Mouse (Mus musculus) hindbrain, embryonic 11.5 days (tissue): ENCODE measurements around the gene Cacna1e. TPM values are rescaled to one million over a fixed set of nuclear protein-coding genes. Genes with fewer than 3 reads are reported as not detected.

ENCODE experiments used
- ATAC-seq: fragments of 200-750 bp; cut with Nextera tagmentation; 2 replicates; pipeline ENCODE4 v1.8.0; 2017; ENCODE audit warnings: mild to moderate bottlenecking, moderate TSS enrichment, moderate library complexity; ENCODE audit not compliant: low FRiP score
- DNase-seq: peaks from one replicate; pipeline ENCODE4 v3.0.0-alpha.2; 2015; ENCODE audit warnings: low spot score
- H3K27ac ChIP-seq: fragments of 300-500 bp; sonication (generic); 2 replicates; pipeline ENCODE4 v1.5.1; 2014; ENCODE audit warnings: mild to moderate bottlenecking, low read depth, low read length
- H3K27me3 ChIP-seq: fragments of 300-500 bp; sonication (generic); 2 replicates; pipeline ENCODE4 v1.6.1; 2014; ENCODE audit warnings: mild to moderate bottlenecking, low read length, moderate library complexity, mixed read lengths; ENCODE audit not compliant: control insufficient read depth, insufficient read depth
- H3K36me3 ChIP-seq: fragments of 300-500 bp; sonication (generic); 2 replicates; pipeline ENCODE4 v1.6.1; 2014; ENCODE audit warnings: mild to moderate bottlenecking, low read length, moderate library complexity, mixed read lengths; ENCODE audit not compliant: control insufficient read depth, insufficient read depth
- H3K4me1 ChIP-seq: fragments of 300-500 bp; sonication (generic); replicated peaks from 2 replicates; pipeline ENCODE4 v1.6.1; 2014; ENCODE audit warnings: low read length, mixed read lengths; ENCODE audit not compliant: control insufficient read depth, insufficient read depth
- H3K4me2 ChIP-seq: fragments of 300-500 bp; sonication (generic); replicated peaks from 2 replicates; pipeline ENCODE4 v1.6.1; 2014; ENCODE audit warnings: mild to moderate bottlenecking, low read depth, low read length
- H3K4me3 ChIP-seq: fragments of 300-500 bp; sonication (generic); 2 replicates; pipeline ENCODE4 v1.5.1; 2014; ENCODE audit warnings: low read depth, low read length
- H3K9ac ChIP-seq: fragments of 300-500 bp; sonication (generic); 2 replicates; pipeline ENCODE4 v1.6.1; 2014; ENCODE audit warnings: low read depth, low read length
- H3K9me3 ChIP-seq: fragments of 300-500 bp; sonication (generic); 2 replicates; pipeline ENCODE4 v1.6.1; 2016; ENCODE audit warnings: low read length; ENCODE audit not compliant: control insufficient read depth
- WGBS: fragments of 180-500 bp; shearing (Covaris S2); extraction: QIAGEN DNeasy Blood & Tissue Kit; methylation state at CpG from one replicate; pipeline ENCODE4 v1.1.7; 2014; 5-methylcytosine and 5-hydroxymethylcytosine counted together
- polyA plus RNA-seq: library from polyadenylated mRNA; unstranded; fragments of >200 nt; fragmentation: Nextera tagmentation; extraction: Ambion mirVana; gene quantifications from 2 replicates; pipeline ENCODE4 v1.2.1, GENCODE M21; 2014

The Cacna1e gene
- polyA plus RNA-seq, 1 experiment from 2014 or later = 3.9 TPM

- no peaks in the 10 kb centered on the region for H3K4me1 ChIP-seq
- H3K4me3 ChIP-seq = no peak overlapping the region
- 90% methylated on average over 1 of the region's 1 CpGs for WGBS
- no peak overlapping the region for H3K27ac ChIP-seq
- ATAC-seq = no peak
- H3K36me3 ChIP-seq = no peaks in the 10 kb centered on the region
- H3K9ac ChIP-seq = no peak overlapping the region
- H3K27me3 ChIP-seq = no peaks in the 10 kb centered on the region
- H3K9me3 ChIP-seq = no peaks in the 10 kb centered on the region
- no peak overlapping the region for H3K4me2 ChIP-seq
- DNase-seq = no peak
Measured at GRCm38 (mm10) chr1:154433520-154433919, 450.8 kb downstream of the Cacna1e start.

GRCm38 (mm10) chr1:154433112-154433511 lies 451.2 kb downstream of the Cacna1e start:
- no peak for ATAC-seq
- 76% methylated on average over 1 of the region's 1 CpGs for WGBS

GRCm38 (mm10) chr1:154428276-154428675 lies 456.0 kb downstream of the Cacna1e start:
- no peak overlapping the region for H3K4me2 ChIP-seq
- no peaks in the 10 kb centered on the region for H3K27me3 ChIP-seq
- no peaks in the 10 kb centered on the region for H3K4me1 ChIP-seq
- WGBS = 89% methylated on average over 7 of the region's 7 CpGs
- H3K4me3 ChIP-seq = no peak overlapping the region
- H3K27ac ChIP-seq = no peak overlapping the region
- DNase-seq (no peak), ATAC-seq (no peak)
- no peaks in the 10 kb centered on the region for H3K36me3 ChIP-seq
- H3K9me3 ChIP-seq = no peaks in the 10 kb centered on the region
- H3K9ac ChIP-seq = no peak overlapping the region

More at GRCm38 (mm10) chr1:154433112-154433511, 451.2 kb downstream of the Cacna1e start:
- H3K27ac ChIP-seq = no peak overlapping the region
- no peaks in the 10 kb centered on the region for H3K36me3 ChIP-seq
- H3K4me2 ChIP-seq = no peak overlapping the region
- no peaks in the 10 kb centered on the region for H3K9me3 ChIP-seq
- H3K4me1 ChIP-seq = no peaks in the 10 kb centered on the region
- H3K27me3 ChIP-seq = no peaks in the 10 kb centered on the region
- H3K4me3 ChIP-seq = no peak overlapping the region
- H3K9ac ChIP-seq = no peak overlapping the region
- DNase-seq = no peak

- Histone ChIP-seq H3K9me3 (no peaks in the 10 kb centered on the region), H3K27me3 (no peaks in the 10 kb centered on the region), H3K27ac (no peak overlapping the region), H3K4me1 (no peaks in the 10 kb centered on the region), H3K36me3 (no peaks in the 10 kb centered on the region), H3K9ac (no peak overlapping the region), H3K4me2 (no peak overlapping the region), H3K4me3 (no peak overlapping the region)
- DNase-seq (no peak), ATAC-seq (no peak)
- 75% methylated on average over 5 of the region's 5 CpGs for WGBS
Measured at GRCm38 (mm10) chr1:154418278-154418677, 466.0 kb downstream of the Cacna1e start.

- DNase-seq (peak; percentile 19), ATAC-seq (no peak; the same call in 1 of the 2 replicates)
- H3K9me3 ChIP-seq = no peaks in the 10 kb centered on the region
- no peak overlapping the region for H3K27ac ChIP-seq
- H3K9ac ChIP-seq = no peak overlapping the region
- H3K4me1 ChIP-seq = no peaks in the 10 kb centered on the region
- 54% methylated on average over 20 of the region's 20 CpGs for WGBS
- H3K4me3 ChIP-seq = no peak overlapping the region
- H3K4me2 ChIP-seq = no peak overlapping the region
- H3K36me3 ChIP-seq = no peaks in the 10 kb centered on the region
- no peaks in the 10 kb centered on the region for H3K27me3 ChIP-seq
Measured at GRCm38 (mm10) chr1:154416384-154417155, 467.7 kb downstream of the Cacna1e start.

GRCm38 (mm10) chr1:154415826-154416225 lies 468.5 kb downstream of the Cacna1e start:
- ATAC-seq (no peak), DNase-seq (peak; percentile 4)
- no peaks in the 10 kb centered on the region for H3K9me3 ChIP-seq
- H3K27me3 ChIP-seq = no peaks in the 10 kb centered on the region
- no peak overlapping the region for H3K4me2 ChIP-seq
- no peaks in the 10 kb centered on the region for H3K4me1 ChIP-seq
- H3K4me3 ChIP-seq = no peak overlapping the region
- 76% methylated on average over 10 of the region's 10 CpGs for WGBS
- no peak overlapping the region for H3K9ac ChIP-seq
- H3K27ac ChIP-seq = no peak overlapping the region
- H3K36me3 ChIP-seq = no peaks in the 10 kb centered on the region

- no peak overlapping the region for H3K9ac ChIP-seq
- H3K36me3 ChIP-seq = no peaks in the 10 kb centered on the region
- DNase-seq (no peak), ATAC-seq (no peak)
- H3K9me3 ChIP-seq = no peaks in the 10 kb centered on the region
- no peak overlapping the region for H3K27ac ChIP-seq
- WGBS = 81% methylated on average over 3 of the region's 3 CpGs
- no peaks in the 10 kb centered on the region for H3K27me3 ChIP-seq
- H3K4me2 ChIP-seq = no peak overlapping the region
- no peak overlapping the region for H3K4me3 ChIP-seq
- H3K4me1 ChIP-seq = no peaks in the 10 kb centered on the region
Measured at GRCm38 (mm10) chr1:154413138-154413537, 471.2 kb downstream of the Cacna1e start.

GRCm38 (mm10) chr1:154409051-154409450 lies 475.2 kb downstream of the Cacna1e start:
- no peak for DNase-seq
- Histone ChIP-seq H3K4me1 (no peaks in the 10 kb centered on the region), H3K27ac (no peak overlapping the region), H3K9ac (no peak overlapping the region), H3K4me3 (no peak overlapping the region), H3K9me3 (no peaks in the 10 kb centered on the region), H3K36me3 (no peaks in the 10 kb centered on the region), H3K4me2 (no peak overlapping the region), H3K27me3 (no peaks in the 10 kb centered on the region)
- 69% methylated on average over 2 of the region's 2 CpGs for WGBS
- no peak for ATAC-seq

- H3K27ac ChIP-seq = no peak overlapping the region
- H3K9me3 ChIP-seq = no peaks in the 10 kb centered on the region
- DNase-seq = no peak
- ATAC-seq = no peak
- WGBS = 87% methylated on average over 6 of the region's 6 CpGs
- H3K27me3 ChIP-seq = no peaks in the 10 kb centered on the region
- no peak overlapping the region for H3K4me2 ChIP-seq
- H3K9ac ChIP-seq = no peak overlapping the region
- H3K4me3 ChIP-seq = no peak overlapping the region
- no peaks in the 10 kb centered on the region for H3K4me1 ChIP-seq
- no peaks in the 10 kb centered on the region for H3K36me3 ChIP-seq
Measured at GRCm38 (mm10) chr1:154391979-154392378, 492.3 kb downstream of the Cacna1e start.
